Mouse (Mus musculus): ENCODE results near the gene Mindy1. TPM values are rescaled to one million over a fixed set of nuclear protein-coding genes. Genes with fewer than 3 reads are reported as not detected.

Mindy1 gene
- polyA plus RNA-seq, 1 experiment, result 111 TPM

DNA sequence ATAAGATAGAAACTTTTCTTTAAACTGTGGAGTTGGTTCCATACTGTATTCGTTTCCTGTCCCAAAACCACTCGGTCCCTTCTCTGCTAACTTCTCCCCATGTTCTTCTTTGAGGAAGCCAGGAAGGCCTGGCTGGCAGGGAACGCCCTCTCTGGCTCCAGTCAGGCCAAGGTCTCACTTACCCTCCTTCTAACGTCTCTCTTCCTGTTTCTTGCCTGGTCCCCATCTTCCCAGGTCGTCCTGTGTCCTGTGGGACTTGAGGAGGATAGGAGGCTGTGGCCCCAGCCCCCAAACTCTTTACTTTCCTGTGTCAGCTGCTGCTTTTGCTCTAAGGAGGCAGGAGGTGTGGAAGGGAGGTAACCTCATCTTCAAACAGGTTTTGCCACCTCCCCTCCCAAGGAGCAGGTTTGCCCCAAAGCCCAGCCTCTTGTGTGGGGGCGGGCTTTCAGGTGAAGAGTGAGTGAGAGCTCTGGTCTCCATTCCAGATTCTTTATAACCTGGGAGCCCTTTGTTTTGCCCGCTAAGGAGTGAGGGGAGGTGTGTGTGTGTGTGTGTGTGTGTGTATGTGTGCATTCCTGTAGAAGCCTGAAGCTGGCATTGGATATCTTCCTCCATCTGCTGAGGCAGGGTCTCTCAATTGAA lies 30.2 kb upstream of the Mindy1 start, which contains the start of gene Bnipl:
Gene Bnipl (minus strand): TSS at position 411 of the 642 bp plus-strand sequence.
- TF ChIP-seq GATA1 (IDR thresholded peaks at IDR 0.05; ENCODE audit: low read length), result no peak

DNA sequence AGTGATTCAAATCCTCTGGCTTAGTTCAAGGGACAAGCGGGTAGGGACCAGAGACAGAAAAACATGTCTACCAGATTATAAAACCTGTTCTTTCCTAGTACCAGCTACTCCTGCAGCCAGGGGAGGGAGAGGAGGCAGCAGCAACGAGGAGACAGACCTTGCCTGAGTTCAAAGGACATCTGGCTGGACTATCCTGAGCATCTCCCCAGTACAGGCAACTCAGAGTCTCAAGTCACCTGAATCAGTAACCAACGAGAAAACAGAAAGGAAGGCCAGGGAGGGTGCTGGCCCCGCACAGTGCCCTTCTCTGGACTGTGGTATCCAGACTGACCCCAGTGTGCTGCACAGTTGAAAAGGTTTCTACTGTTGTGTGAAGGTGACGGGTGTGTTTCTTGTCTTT lies 24.2 kb upstream of the Mindy1 start:
- TF ChIP-seq GATA1 (IDR thresholded peaks at IDR 0.05; ENCODE audit: low read length), result no peak

DNA sequence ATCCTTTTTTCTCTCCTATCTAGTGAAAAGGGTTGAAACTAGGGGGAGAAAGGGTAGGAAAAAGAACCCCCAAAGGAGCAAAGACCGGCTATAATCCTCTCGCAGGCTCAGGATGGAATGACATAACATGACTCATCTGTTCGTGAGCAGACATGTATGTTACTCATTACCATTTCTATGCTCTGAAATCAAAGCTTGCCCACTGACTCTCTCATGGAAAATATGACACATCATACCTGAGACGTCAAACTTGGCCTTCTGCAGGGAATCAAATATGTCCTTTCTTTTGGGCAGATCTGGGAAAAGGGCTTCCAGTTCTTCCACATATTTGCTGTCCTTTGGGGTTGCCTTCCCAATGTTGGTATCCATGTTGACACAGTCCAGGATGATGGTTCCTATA lies 19.2 kb upstream of the Mindy1 start:
- no peak for TF ChIP-seq GATA1 (IDR thresholded peaks at IDR 0.05; ENCODE audit: low read length)

DNA sequence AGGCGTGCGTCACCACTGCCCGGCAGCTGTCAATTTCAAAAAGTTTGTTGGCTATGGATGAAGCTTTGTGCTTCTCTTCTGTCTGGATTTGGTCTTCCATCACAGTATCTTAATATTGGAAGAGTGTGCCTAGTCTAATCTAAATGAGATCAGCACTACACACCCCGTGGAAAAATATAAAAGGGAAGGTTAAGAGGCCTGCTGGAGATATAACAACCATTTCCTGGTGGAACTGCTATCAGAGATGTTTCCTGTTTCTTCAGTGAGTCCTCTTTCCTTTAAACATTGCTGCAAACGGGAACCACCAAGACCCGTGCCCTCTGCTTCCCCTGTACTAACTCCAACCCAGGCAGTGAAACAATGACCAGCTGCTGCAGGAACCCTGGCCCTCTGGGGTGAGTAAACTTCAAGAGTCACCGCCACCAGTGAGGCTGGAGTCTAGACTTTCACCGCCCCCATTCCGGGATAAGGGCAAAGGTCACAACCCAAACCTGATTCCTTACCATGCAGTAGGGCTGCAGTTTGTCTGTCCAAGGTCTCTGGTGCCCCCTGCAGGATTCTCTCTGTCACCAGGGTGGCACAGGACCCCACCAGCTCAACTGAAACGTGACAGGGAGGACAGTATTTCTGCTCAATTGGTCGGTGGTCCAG lies 17.9 kb upstream of the Mindy1 start:
- no peak for TF ChIP-seq GATA1 (IDR thresholded peaks at IDR 0.05; ENCODE audit: low read length)

DNA sequence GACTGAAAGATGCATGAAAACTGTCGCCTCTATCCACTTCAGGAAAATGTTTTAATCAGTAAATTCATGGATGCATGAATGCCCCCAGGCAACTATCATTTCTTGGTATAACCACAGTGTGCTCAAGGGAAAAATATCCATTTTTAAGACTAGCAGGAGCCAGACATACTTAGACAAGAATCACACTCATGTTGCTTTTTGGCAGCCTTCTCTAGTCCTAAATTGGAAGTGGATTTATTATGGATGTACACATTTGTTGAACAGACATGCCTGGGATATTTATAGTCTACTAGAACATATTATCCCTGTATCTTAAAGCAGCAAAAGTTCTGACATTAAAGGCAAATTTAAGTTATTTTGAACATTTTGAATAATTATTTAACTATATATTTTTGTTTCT lies 16.4 kb upstream of the Mindy1 start:
- no peak for TF ChIP-seq GATA1 (IDR thresholded peaks at IDR 0.05; ENCODE audit: low read length)

DNA sequence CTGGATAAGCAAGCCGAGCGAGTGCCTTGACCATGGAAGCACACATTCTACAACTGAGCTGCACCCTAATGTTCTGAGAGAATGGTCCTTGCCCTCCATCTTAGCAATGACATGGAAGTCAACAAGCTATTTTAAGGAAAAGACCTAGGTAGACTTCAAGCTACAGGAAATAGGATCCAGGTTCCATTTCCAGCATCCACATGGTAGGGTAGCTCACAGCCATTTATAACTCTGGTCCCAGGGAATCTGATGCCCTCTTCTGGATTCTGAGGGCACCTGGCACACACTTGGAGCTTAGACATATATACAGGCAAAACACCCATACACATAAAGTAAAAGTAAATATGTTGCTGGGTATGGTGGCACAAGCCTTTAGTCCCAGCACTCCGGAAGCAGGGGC lies 15.1 kb upstream of the Mindy1 start:
- no peak for TF ChIP-seq GATA1 (IDR thresholded peaks at IDR 0.05; ENCODE audit: low read length)

DNA sequence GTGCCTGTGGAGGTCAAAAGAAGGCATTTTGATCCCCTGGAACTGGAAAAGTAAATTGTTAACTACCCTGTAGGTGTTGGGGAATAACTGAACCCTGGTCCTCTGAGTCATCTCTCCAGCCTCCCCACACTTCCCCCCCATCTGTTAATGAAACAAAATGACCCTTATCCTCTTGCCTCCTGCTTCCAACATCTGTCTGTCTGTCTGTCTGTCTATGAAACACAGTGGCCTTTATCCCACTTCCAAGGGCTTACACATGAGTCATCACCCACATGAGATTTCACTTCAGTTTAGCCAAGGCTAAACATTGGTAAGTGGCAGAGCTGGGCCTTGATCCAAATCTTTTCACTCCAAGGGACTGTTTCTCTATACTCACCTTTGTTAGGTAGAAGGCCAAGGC lies 13.3 kb upstream of the Mindy1 start:
- TF ChIP-seq GATA1 (IDR thresholded peaks at IDR 0.05; ENCODE audit: low read length), result no peak

DNA sequence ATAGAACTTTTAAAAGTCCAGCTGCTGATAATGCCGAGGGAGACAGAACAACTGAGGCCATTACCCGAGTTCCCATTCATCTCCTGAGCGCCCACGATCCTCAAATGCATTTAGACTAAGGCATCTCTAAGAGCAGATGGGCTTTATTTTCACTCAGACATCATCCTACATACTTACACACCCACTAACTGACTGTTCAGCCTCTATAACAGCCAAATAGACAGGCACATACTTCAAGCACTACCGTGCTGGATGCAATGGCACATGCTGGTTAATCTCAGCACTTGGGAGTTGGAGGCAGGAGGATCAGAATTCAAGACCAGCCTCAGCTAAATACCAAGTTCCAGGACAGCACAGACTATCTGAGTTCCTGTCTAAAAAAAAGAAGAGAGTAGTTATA lies 11.4 kb upstream of the Mindy1 start:
- no peak for TF ChIP-seq GATA1 (IDR thresholded peaks at IDR 0.05; ENCODE audit: low read length)

DNA sequence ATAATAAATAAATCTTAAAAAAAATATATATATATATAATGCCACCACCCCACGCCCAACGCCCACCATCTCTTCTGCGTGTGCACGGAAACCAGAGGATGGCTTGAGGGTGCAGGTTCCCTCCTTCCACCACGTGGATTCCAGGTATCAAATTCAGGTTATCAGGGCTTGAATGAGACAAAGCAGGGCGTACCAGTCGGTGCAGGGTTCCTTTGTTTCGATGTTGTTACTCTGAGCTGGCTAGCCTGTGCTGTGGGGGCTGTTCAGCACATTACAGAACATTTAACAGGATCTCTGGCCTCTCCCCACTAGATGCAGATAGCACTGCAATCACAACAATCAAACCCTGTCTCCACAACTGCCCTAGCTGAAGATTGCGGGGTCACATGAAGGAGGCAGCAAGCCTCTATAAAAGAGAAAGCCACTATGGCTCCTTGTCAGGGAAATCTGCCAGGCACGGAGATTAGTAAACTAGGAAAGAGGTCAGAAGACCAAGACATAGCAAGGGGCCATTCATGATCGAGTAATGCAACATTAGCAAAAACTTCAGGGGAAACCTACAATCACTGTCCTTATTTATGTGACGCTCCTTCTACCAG lies 10.3 kb upstream of the Mindy1 start:
- TF ChIP-seq GATA1 (IDR thresholded peaks at IDR 0.05; ENCODE audit: low read length), result no peak

DNA sequence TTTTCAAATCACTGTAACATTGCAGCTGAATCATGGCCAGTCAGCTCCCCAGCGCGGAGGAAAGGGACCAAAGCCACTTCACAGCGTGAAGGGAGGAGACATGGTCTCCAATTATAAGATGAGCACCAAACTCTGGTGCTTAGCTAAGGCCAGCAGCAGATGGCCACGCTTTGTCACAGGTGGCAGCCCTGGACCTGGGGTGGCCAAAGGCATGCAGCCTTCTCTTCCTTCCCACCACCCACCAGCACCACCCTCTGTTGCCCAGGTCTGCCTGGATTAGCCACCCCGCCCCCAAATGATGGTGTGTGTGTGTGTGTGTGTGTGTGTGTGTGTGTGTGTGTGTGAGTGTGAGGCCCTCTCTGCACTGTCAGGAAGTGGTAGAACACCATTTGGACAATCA lies 7.7 kb upstream of the Mindy1 start:
- no peak for TF ChIP-seq GATA1 (IDR thresholded peaks at IDR 0.05; ENCODE audit: low read length)

DNA sequence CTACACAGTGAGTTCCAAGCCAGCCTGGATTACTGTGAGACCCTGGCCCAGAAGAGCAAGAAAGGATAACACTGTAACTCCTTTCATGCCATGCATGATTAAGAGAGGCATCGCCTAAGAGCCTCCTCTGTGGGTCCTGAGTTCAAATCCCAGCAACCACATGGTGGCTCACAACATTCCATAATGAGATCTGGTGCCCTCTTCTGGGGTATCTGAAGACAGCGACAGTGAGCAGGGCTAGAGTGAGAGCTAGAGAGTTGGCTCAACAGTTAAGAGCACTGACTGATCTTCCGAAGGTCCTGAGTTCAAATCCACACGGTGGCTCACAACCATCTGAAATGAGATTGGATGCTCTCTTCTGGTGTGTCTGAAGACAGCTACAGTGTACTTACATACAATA lies 6.7 kb upstream of the Mindy1 start:
- TF ChIP-seq GATA1 (IDR thresholded peaks at IDR 0.05; ENCODE audit: low read length), result no peak

DNA sequence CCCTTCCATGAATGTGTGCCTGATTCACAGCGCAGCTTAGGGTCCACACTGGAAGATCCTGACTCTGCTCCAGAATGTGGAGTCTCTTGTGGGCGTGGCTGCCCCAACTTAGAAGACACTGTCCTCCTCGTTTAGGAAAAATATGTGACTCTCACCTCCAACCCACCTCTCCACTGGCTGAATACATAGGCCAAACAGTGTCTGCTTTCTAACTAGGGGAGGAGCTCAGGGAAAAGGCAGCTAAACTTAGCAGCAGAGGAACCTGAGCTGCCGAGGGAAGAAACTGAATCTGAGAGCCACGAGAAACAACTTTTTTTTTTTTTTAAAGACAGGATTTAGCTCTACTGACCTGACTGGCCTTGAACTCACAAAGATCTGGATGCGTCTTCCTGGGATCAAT lies 6.0 kb upstream of the Mindy1 start:
- no peak for TF ChIP-seq GATA1 (IDR thresholded peaks at IDR 0.05; ENCODE audit: low read length)

DNA sequence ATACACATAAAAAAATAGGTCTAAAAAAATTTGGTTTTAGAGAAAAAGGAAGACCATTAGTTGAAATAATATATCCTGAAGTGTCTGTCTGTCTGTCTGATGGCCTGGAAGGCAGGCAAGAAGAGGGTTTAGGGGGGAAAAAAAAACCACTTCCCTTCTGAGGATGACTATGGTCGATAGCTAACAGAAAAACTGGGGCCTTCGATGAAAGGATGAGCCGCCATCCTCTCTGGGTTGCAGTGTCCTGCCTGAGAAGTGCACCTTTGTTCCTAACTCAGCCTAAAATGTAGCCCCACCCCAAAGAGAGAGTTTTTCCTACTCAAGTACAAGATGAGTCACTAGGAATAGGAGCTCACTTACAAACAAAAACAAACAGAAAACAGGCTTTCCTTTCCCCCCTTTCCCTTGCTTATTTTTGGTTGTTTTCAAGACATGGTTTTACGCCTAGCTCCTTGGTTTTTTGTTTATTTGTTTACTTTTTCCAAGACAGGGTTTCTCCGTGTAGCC lies 4.7 kb upstream of the Mindy1 start:
- TF ChIP-seq GATA1 (IDR thresholded peaks at IDR 0.05; ENCODE audit: low read length), result no peak

DNA sequence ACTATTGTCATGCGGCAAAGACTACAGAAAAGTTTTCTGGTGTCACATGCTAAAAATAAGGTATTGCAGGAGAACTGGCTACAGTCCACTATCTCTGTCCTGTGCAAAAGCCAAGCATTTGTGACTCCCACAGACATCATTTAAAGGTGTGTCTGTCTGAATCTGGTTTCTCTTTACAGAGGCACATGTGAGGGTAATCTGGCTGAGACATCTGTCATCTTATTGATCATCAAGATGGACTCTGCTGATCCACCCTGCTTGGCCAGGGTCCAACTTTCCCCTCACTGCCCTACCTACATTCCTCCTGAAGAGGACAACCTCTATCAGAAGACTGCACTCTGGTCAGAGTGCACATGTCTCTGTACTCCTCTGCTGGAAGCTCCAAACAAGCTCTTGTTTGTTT lies 4.0 kb upstream of the Mindy1 start:
- TF ChIP-seq GATA1 (IDR thresholded peaks at IDR 0.05; ENCODE audit: low read length), result no peak

DNA sequence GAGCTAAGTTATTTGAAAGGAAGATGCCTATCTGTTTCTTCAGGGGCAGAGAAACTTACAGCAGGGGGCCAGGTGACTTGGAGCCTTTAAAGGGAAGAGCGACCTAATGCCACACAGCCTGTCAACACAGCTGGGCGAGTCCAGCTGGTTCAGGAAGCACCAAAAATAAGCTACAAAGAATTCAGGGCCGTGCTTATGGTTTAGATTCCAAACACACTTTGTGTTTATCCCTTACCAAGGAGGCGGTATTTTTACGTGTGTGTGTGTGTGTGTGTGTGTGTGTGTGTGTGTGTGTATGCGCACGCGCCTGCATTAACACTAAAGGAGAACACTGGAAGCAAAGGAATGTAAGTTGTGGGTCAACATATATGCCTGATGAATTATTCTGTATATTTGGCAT lies 398 bp upstream of the Mindy1 start:
- no peak for TF ChIP-seq GATA1 (IDR thresholded peaks at IDR 0.05; ENCODE audit: low read length)

DNA sequence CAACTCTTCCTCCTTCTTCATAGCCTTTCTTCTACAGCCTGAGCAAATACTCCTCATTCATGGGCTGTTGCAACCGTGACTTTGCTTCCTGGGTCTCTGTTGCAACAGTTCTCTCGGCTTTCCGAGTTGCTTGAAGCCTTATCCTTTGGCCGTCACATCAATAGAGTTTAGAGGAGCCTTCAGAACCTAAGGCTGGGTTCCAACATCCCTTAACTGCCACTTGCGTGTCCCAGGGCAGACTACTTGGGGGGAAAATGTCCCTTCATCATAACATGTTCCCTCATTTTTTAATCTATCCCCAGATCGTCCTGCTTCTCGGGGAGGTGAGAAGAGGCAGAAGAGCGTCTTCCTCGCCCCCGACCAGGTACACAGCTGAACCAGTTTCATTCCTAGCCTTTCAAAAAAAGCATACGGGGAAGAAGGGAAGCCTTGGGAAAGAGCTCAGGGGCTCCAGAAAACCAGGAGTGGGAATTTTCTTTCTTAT lies 1.3 kb downstream of the Mindy1 start:
- no peak for TF ChIP-seq GATA1 (IDR thresholded peaks at IDR 0.05; ENCODE audit: low read length)

Measured in G1E-ER4 (cell line).